16 mouse cellular contexts compared by ENCODE assay signal in genomic region chr19:57572360-57573237, GRCm38 (mm10). TPM values are rescaled to one million over a fixed set of nuclear protein-coding genes. Genes with fewer than 3 reads are reported as not detected.
DNase-seq lines count a peak whose midpoint lies in the region; ATAC-seq lines count a peak whose summit lies in the region.
"Had no signal": no experiment of that assay in that cellular context is flagged by ENCODE, and none has a peak within 500 bp of the region (broad histone marks: within the 10 kb centered on the region; RNA-seq: fewer than 3 reads in every experiment).

No protein-coding gene starts in this region.

- ATAC-seq in hindbrain, embryonic 13.5 days (ENCODE audit: low FRiP score) = 0 out of 2 replicates have a peak, but pooled peaks have one; percentile 65
- no peak for ATAC-seq in hindbrain, embryonic 11.5 days (ENCODE audit: low FRiP score)
- peak; percentile 39; the same call in 1 of the 2 replicates for ATAC-seq in embryonic facial prominence, embryonic 15.5 days (ENCODE audit: insufficient number of reproducible peaks, low FRiP score, low TSS enrichment, low read depth)
- ATAC-seq in midbrain, embryonic 14.5 days (ENCODE audit: low FRiP score, low TSS enrichment) = peak; percentile 37; the same call in 1 of the 2 replicates
- ATAC-seq: CD4-positive, CD25-positive, alpha-beta regulatory T cell, adult 4 months had no signal

- H3K9me3 ChIP-seq in hindbrain, embryonic 13.5 days = no peaks in the 10 kb centered on the region
- H3K9me3 ChIP-seq in hindbrain, embryonic 11.5 days (ENCODE audit: control insufficient read depth, low read length) = no peaks in the 10 kb centered on the region
- H3K9me3 ChIP-seq in embryonic facial prominence, embryonic 15.5 days (replicated peaks) = no peaks in the 10 kb centered on the region
- H3K9me3 ChIP-seq in midbrain, embryonic 14.5 days (ENCODE audit: control insufficient read depth, low read length) = no peaks in the 10 kb centered on the region
- H3K9me3 ChIP-seq: hindbrain, embryonic 15.5 days; megakaryocyte, embryonic 14.5 days had no signal

- DNase-seq in hindbrain, embryonic 11.5 days (ENCODE audit: low spot score) = no peak
- peak; percentile 38 to 77 for DNase-seq in layer of hippocampus, adult 18-20 months (ENCODE audit: low spot score in 2 of 2)
- DNase-seq in midbrain, embryonic 14.5 days = peak; percentile 64
- no peak for DNase-seq in embryo, embryonic 9.5 days (ENCODE audit: extremely low spot score)
- no peak for DNase-seq in cerebellum, postnatal 14 days
- DNase-seq in retina, embryonic 14.5 days (ENCODE audit: low spot score) = no peak
- DNase-seq: adrenal gland, adult 8-10 months; kidney, postnatal 25 days; lung, embryonic 14.5 days; spleen, adult 18-20 months had no signal

- peaks cover 26% of the 10 kb centered on the region for H3K4me1 ChIP-seq in hindbrain, embryonic 13.5 days (replicated peaks)
- no peaks in the 10 kb centered on the region; the same call in 1 of the 2 replicates for H3K4me1 ChIP-seq in hindbrain, embryonic 11.5 days (replicated peaks; ENCODE audit: control insufficient read depth, insufficient read depth, low read length)
- H3K4me1 ChIP-seq in embryonic facial prominence, embryonic 15.5 days = no peaks in the 10 kb centered on the region
- peaks cover 25% of the 10 kb centered on the region for H3K4me1 ChIP-seq in midbrain, embryonic 14.5 days (ENCODE audit: control insufficient read depth, insufficient read depth, low read length)
- H3K4me1 ChIP-seq: megakaryocyte, embryonic 14.5 days had no signal

- no peak overlapping the region for H3K4me3 ChIP-seq in hindbrain, embryonic 13.5 days
- no peak overlapping the region for H3K4me3 ChIP-seq in hindbrain, embryonic 11.5 days (ENCODE audit: low read depth, low read length)
- H3K4me3 ChIP-seq in embryonic facial prominence, embryonic 15.5 days (replicated peaks) = no peak overlapping the region
- H3K4me3 ChIP-seq in midbrain, embryonic 14.5 days (replicated peaks; ENCODE audit: low read depth, low read length) = no peak overlapping the region
- H3K4me3 ChIP-seq: hindbrain, embryonic 15.5 days had no signal

- H3K4me2 ChIP-seq in hindbrain, embryonic 13.5 days = 0 out of 2 replicates have a peak overlapping the region, but pooled peaks have one; percentile 13
- H3K4me2 ChIP-seq in hindbrain, embryonic 11.5 days (replicated peaks; ENCODE audit: low read depth, low read length) = no peak overlapping the region
- no peak overlapping the region for H3K4me2 ChIP-seq in embryonic facial prominence, embryonic 15.5 days (replicated peaks)
- H3K4me2 ChIP-seq in midbrain, embryonic 14.5 days (ENCODE audit: low read length) = no peak overlapping the region
- H3K4me2 ChIP-seq: heart, embryonic 11.5 days; hindbrain, embryonic 15.5 days; lung, embryonic 14.5 days had no signal

- H3K9ac ChIP-seq in hindbrain, embryonic 13.5 days = no peak overlapping the region
- H3K9ac ChIP-seq in hindbrain, embryonic 11.5 days (ENCODE audit: low read depth, low read length) = no peak overlapping the region
- no peak overlapping the region for H3K9ac ChIP-seq in embryonic facial prominence, embryonic 15.5 days
- H3K9ac ChIP-seq in midbrain, embryonic 14.5 days (replicated peaks; ENCODE audit: low read length) = no peak overlapping the region
- H3K9ac ChIP-seq: hindbrain, embryonic 15.5 days; lung, embryonic 14.5 days had no signal

- no peaks in the 10 kb centered on the region for H3K36me3 ChIP-seq in hindbrain, embryonic 13.5 days
- no peaks in the 10 kb centered on the region for H3K36me3 ChIP-seq in hindbrain, embryonic 11.5 days (ENCODE audit: control insufficient read depth, insufficient read depth, low read length)
- H3K36me3 ChIP-seq in embryonic facial prominence, embryonic 15.5 days = no peaks in the 10 kb centered on the region
- H3K36me3 ChIP-seq in midbrain, embryonic 14.5 days (ENCODE audit: control insufficient read depth, insufficient read depth, low read length) = no peaks in the 10 kb centered on the region
- H3K36me3 ChIP-seq: hindbrain, embryonic 15.5 days had no signal

- WGBS in hindbrain, embryonic 13.5 days = 49% methylated on average over 16 of the region's 16 CpGs
- 71% methylated on average over 16 of the region's 16 CpGs for WGBS in hindbrain, embryonic 11.5 days
- 56% methylated on average over 16 of the region's 16 CpGs for WGBS in embryonic facial prominence, embryonic 15.5 days
- WGBS in midbrain, embryonic 14.5 days = 46% methylated on average over 16 of the region's 16 CpGs

- H3K27ac ChIP-seq in hindbrain, embryonic 13.5 days = 0 out of 2 replicates have a peak overlapping the region, but pooled peaks have one; percentile 1
- no peak overlapping the region for H3K27ac ChIP-seq in hindbrain, embryonic 11.5 days (ENCODE audit: low read depth, low read length)
- H3K27ac ChIP-seq in embryonic facial prominence, embryonic 15.5 days (replicated peaks) = no peak overlapping the region
- peak overlapping the region; percentile 20; the same call in 1 of the 2 replicates for H3K27ac ChIP-seq in midbrain, embryonic 14.5 days (replicated peaks; ENCODE audit: low read depth, low read length)
- H3K27ac ChIP-seq: hindbrain, embryonic 15.5 days had no signal

- H3K27me3 ChIP-seq in hindbrain, embryonic 13.5 days = no peaks in the 10 kb centered on the region
- H3K27me3 ChIP-seq in hindbrain, embryonic 11.5 days (ENCODE audit: control insufficient read depth, insufficient read depth, low read length) = no peaks in the 10 kb centered on the region
- H3K27me3 ChIP-seq in embryonic facial prominence, embryonic 15.5 days = no peaks in the 10 kb centered on the region
- H3K27me3 ChIP-seq in midbrain, embryonic 14.5 days (ENCODE audit: control insufficient read depth, insufficient read depth, low read length) = no peaks in the 10 kb centered on the region
- H3K27me3 ChIP-seq: hindbrain, embryonic 15.5 days had no signal

RNA-seq across cellular contexts. Expression of gene Atrnl1, which starts 38.2 kb away (rescaled TPM):
- polyA plus RNA-seq in hindbrain, embryonic 13.5 days (2015; fragmentation: Nextera tagmentation; extraction: Ambion mirVana) = 7.6 and 7.9 TPM in 2 replicates
- polyA plus RNA-seq in hindbrain, embryonic 11.5 days (2014; fragmentation: Nextera tagmentation; extraction: Ambion mirVana) = 6.6 and 7.0 TPM in 2 replicates
- 7.1 and 8.0 TPM in 2 replicates for polyA plus RNA-seq in embryonic facial prominence, embryonic 15.5 days (2015; fragmentation: Nextera tagmentation; extraction: Ambion mirVana)
- total RNA-seq in layer of hippocampus, adult 18-20 months (2021) = 10 to 100 TPM; 64.3 to 71.3 TPM
- 10.4 and 11.6 TPM in 2 replicates for polyA plus RNA-seq in midbrain, embryonic 14.5 days (2014; fragmentation: Nextera tagmentation; extraction: Ambion mirVana)

Comparison
In these comparisons a context has a peak if more than half of its experiments do, and no peak if none do; other contexts are left out.
1. H3K27ac ChIP-seq: peak in hindbrain, embryonic 13.5 days (single experiment) and midbrain, embryonic 14.5 days (single experiment); none in hindbrain, embryonic 11.5 days (single experiment) and embryonic facial prominence, embryonic 15.5 days (single experiment).
2. DNase-seq: peak in layer of hippocampus, adult 18-20 months (2 of 2) and midbrain, embryonic 14.5 days (single experiment); none in hindbrain, embryonic 11.5 days (single experiment), embryo, embryonic 9.5 days (single experiment), cerebellum, postnatal 14 days (0 of 2) and retina, embryonic 14.5 days (single experiment).